Mouse (Mus musculus): ENCODE measurements around the gene Dclk3. TPM values are rescaled to one million over a fixed set of nuclear protein-coding genes. Genes with fewer than 3 reads are reported as not detected.

Dclk3 gene
- polyA plus RNA-seq (2015; fragmentation: Nextera tagmentation; extraction: Ambion mirVana) = 10.8 and 13.8 TPM in 2 replicates

DNA sequence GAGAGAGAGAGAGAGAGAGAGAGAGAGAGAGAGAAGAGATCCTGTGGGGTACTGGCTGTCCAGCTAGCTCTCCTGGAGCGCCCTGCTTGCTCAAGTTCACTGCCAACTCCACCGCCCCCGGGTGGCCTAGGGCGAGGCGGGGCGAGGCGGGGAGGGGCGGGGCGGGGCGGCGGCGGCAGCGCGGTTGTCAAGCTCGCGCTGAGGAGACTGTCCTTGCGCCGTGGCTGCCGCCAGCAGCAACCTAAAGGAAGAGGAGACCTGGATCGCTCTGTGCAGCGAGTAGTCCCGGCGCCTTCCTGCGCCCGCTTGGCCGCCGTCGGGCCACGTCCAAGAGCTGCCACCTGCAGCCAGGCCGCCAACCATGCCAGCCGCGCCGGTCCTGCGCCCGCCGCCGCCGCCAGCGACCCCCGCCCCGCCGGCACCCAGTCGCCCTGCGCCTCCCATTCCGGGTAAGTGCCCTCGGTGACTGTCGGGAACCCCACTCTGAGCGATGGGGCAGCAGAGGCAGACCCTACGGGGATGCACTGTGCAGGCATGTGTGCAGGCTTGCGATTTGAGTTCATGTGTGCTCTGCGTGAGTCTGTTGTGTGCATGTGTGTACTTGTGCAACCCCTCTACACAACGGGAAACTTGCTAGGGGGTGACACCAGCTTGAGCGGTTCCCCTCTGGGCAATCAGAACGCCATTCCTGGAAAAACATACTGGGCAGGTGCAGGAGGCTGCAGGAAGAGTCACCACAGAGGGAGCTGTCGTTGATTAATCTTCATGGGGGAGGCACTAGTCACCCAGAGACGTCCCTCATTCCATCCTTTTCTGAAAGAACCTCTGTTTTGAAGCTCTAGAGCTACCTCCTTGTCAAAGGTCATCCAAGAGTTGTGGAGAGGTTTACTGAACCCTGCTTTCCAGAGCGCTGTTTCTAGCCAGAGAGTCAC lies at the start of gene Dclk3:
Dclk3 (plus strand) TSS at position 178 of the 932 bp plus-strand sequence.
- Histone ChIP-seq H3K9ac (peak within 1 kb of the TSS; percentile 78), H3K27ac (replicated peaks) (peak within 1 kb of the TSS; percentile 52; the same call in 1 of the 2 replicates), H3K36me3 (no peaks in the 10 kb centered on the region), H3K27me3 (peaks cover 31% of the 10 kb centered on the region), H3K4me2 (peak within 1 kb of the TSS; percentile 69), H3K4me1 (replicated peaks) (peaks cover 8% of the 10 kb centered on the region), H3K4me3 (peak within 1 kb of the TSS; percentile 58), H3K9me3 (no peaks in the 10 kb centered on the region)
- WGBS = 2% methylated on average over 48 of the region's 57 CpGs
- peak; percentile 77 for ATAC-seq (ENCODE audit: low read depth)

DNA sequence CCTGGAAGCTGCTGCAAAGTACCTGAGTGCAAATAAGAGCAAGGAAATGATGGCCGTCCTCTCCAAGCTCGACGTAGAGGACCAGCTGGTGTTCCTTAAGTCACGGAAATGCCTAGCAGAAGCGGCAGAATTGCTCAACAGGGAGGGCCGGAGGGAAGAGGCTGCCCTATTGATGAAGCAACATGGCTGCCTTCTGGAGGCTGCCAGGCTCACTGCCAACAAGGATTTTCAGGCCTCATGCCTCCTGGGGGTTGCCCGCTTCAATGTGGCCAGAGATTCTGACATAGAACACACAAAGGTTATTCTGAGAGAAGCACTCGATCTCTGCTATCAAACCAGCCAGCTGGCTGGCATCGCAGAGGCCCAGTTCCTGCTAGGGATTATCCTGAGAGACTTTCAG lies 48.9 kb upstream of the Dclk3 start:
- WGBS = 77% methylated on average over 9 of the region's 9 CpGs
- ATAC-seq (ENCODE audit: low read depth) = no peak
- Histone ChIP-seq H3K4me3 (no peak overlapping the region), H3K4me2 (no peak overlapping the region), H3K9ac (no peak overlapping the region), H3K4me1 (replicated peaks) (no peaks in the 10 kb centered on the region), H3K27me3 (no peaks in the 10 kb centered on the region), H3K9me3 (no peaks in the 10 kb centered on the region), H3K27ac (replicated peaks) (no peak overlapping the region), H3K36me3 (no peaks in the 10 kb centered on the region)

DNA sequence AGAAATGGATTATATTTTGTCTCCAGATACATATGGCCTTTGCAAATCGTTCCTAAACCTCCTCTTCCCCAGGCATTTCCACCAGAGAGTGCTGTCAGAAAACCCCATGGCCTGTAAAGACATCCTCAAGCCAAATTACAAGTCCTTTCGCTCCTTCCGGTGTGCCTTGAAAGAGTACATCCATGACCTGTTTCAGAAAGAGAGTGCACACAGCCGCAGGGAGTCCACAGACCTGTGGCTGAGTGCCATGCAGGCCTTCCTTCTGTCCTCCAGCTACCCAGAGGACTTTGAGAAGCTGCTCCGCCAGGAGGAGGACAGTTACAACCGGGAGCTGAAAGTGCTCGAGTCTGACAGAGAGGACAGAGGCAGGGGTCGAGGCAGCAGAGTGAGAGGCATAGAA lies 47.8 kb upstream of the Dclk3 start:
- no peak overlapping the region for H3K4me3 ChIP-seq
- no peak overlapping the region for H3K4me2 ChIP-seq
- no peak overlapping the region for H3K27ac ChIP-seq (replicated peaks)
- H3K27me3 ChIP-seq = no peaks in the 10 kb centered on the region
- H3K9ac ChIP-seq = no peak overlapping the region
- no peaks in the 10 kb centered on the region for H3K36me3 ChIP-seq
- no peaks in the 10 kb centered on the region for H3K4me1 ChIP-seq (replicated peaks)
- H3K9me3 ChIP-seq = no peaks in the 10 kb centered on the region
- ATAC-seq (ENCODE audit: low read depth) = no peak
- 85% methylated on average over 8 of the region's 8 CpGs for WGBS

DNA sequence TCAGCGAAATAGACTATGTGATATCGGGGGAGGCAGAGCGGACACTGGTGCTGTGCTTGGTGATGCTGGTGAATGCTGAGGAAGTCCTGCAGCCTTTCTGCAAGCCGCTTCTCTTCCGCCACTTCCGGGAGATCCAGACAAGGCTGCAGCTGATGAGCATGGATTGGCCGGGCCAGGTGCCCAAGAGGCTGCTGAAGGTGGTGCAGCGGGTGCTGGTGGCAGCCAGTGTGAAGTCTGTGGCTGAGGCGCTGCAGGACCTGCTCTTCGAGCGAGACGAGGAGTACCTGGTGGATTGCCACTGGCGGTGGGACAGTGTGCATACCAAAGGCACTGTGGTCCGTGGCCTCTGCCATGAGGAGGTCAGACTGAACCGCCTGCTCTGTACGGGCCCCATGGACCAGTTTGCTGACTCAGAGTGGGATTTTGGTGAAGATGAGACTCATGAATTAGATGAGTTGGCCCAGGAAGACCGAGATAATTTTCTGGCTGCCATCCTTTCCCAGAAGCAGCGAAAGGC lies 46.9 kb upstream of the Dclk3 start:
- Histone ChIP-seq H3K9me3 (no peaks in the 10 kb centered on the region), H3K36me3 (no peaks in the 10 kb centered on the region), H3K27ac (replicated peaks) (no peak overlapping the region), H3K4me1 (replicated peaks) (no peaks in the 10 kb centered on the region), H3K9ac (no peak overlapping the region), H3K4me2 (no peak overlapping the region), H3K27me3 (no peaks in the 10 kb centered on the region), H3K4me3 (no peak overlapping the region)
- 89% methylated on average over 18 of the region's 18 CpGs for WGBS
- no peak for ATAC-seq (ENCODE audit: low read depth)

DNA sequence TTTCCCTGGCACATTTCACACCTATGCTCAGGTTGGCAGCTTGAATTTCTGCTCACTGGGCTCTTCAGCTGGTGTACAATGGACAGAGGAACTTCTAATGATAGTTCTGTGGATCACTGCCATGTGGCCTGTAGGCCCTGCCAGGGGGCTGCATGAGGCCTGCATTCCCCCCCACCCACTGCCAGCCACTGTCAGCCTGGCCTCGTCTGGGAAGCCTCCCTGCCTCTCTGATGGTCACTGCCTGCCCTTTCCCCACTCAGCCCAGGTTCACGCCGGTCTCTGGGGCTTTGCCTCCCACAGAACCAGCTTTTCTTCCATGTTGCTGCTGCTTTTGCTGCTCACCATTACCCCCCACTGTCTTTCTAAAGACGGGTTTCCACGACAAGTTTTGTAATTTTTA lies 43.6 kb upstream of the Dclk3 start:
- 66% methylated on average over 5 of the region's 5 CpGs for WGBS
- Histone ChIP-seq H3K27ac (replicated peaks) (no peak overlapping the region), H3K27me3 (no peaks in the 10 kb centered on the region), H3K9ac (no peak overlapping the region), H3K36me3 (no peaks in the 10 kb centered on the region), H3K4me2 (no peak overlapping the region), H3K4me1 (replicated peaks) (no peaks in the 10 kb centered on the region), H3K9me3 (no peaks in the 10 kb centered on the region), H3K4me3 (no peak overlapping the region)
- no peak for ATAC-seq (ENCODE audit: low read depth)

DNA sequence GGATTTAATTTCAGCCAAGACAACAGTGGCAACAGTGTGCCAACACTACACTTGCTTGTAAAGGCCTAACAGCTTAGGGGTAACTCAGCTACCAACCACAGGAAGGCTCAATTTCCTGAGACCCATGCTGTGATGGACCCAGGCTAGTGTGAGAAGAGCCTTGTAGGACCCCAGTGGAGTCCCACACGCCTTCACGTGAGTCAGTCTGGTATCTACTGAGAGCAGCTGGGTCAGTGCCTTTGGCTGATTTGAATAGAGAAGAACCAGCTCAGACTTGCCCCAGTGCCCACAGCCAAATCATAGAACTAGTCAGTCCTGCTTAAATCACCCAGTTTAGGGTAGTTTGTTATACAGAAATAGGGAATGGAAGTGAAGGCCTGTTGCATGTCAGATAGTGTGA lies 40.8 kb upstream of the Dclk3 start:
- Histone ChIP-seq H3K27ac (replicated peaks) (no peak overlapping the region), H3K9me3 (no peaks in the 10 kb centered on the region), H3K36me3 (no peaks in the 10 kb centered on the region), H3K4me3 (no peak overlapping the region), H3K4me2 (no peak overlapping the region), H3K9ac (no peak overlapping the region), H3K27me3 (no peaks in the 10 kb centered on the region), H3K4me1 (replicated peaks) (no peaks in the 10 kb centered on the region)
- 83% methylated on average over 2 of the region's 2 CpGs for WGBS
- ATAC-seq (ENCODE audit: low read depth) = no peak

DNA sequence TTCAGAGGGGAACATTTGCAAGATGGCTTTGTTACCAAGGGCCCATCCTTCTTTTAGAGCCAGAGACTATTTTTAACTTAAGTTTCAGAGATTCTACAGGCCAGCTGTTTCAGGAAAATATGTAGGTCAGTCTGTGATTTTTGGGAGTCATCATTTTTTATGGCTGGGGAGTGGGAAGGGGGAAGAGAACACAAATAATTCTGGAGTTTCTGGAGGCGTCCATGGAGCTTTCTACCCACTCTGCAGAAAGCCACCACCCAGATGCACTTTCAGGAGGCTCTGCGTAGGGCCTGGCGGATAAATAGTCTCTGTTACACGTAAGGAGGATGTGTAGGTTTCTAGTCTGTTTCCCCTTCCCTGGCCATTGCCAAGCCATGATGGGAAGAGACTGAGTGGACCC lies 38.8 kb upstream of the Dclk3 start:
- no peak overlapping the region for H3K27ac ChIP-seq (replicated peaks)
- ATAC-seq (ENCODE audit: low read depth) = no peak
- no peaks in the 10 kb centered on the region for H3K27me3 ChIP-seq
- H3K36me3 ChIP-seq = no peaks in the 10 kb centered on the region
- H3K9ac ChIP-seq = no peak overlapping the region
- no peak overlapping the region for H3K4me2 ChIP-seq
- 84% methylated on average over 4 of the region's 4 CpGs for WGBS
- no peak overlapping the region for H3K4me3 ChIP-seq
- no peaks in the 10 kb centered on the region for H3K9me3 ChIP-seq
- H3K4me1 ChIP-seq (replicated peaks) = no peaks in the 10 kb centered on the region

DNA sequence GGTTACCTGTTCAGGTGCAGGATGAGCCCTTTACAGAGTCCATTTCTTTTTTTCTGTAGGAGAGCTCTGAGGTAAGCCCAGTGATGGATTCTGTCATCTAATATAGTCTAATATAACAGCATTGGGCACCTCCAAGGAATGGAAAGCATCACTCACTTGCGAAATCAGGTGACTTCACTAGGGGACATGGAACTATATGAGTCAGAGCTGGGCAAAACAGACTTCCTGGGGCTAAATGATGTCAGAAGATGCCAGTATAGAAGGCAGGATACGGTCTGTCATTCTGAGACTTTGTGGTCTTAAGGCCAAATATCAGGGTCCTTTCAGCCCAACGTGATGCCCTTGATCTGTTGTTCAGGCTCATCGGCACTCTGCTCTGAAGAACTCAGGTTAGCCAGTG lies 35.7 kb upstream of the Dclk3 start:
- Histone ChIP-seq H3K9ac (no peak overlapping the region), H3K27me3 (no peaks in the 10 kb centered on the region), H3K9me3 (no peaks in the 10 kb centered on the region), H3K4me1 (replicated peaks) (peaks cover 3% of the 10 kb centered on the region; the same call in 1 of the 2 replicates), H3K4me3 (no peak overlapping the region), H3K4me2 (no peak overlapping the region), H3K27ac (replicated peaks) (no peak overlapping the region), H3K36me3 (no peaks in the 10 kb centered on the region)
- ATAC-seq (ENCODE audit: low read depth) = no peak
- 94% methylated on average over 4 of the region's 4 CpGs for WGBS

DNA sequence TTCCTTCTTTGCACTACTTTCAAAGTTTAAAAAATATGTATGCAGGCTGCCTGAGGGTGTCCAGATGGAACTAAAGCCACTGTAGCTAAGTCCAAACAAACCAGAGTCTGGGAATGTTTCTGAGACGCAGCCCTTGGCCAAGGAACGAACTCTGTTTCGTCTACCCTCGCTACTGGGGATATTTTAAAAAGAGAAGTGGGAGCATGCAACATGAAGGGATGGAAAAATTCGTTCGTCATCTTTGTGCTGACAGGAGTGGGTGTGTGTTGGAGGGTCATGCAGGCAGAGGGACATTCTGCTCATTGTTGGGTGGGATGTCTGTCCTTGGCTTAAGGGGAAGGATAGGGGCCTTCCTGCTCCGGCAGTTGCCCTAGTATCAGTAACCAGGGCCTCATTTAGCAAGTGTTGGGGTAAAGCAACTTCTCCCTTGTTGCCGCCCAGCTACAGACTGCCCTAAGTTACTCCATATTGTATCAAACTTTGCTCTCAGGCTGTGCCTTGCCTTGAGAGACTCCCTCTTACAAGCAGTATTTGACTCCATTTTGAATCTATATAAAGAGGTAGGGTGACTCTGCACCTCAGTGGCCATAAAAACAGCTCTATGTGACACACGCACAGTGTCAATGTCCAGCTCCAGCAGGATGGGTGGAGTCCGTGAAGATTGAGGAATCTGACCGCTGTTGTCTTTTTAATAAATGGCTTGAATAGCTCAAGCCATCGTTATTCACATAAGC lies 34.4 kb upstream of the Dclk3 start:
- 87% methylated on average over 12 of the region's 12 CpGs for WGBS
- ATAC-seq (ENCODE audit: low read depth) = no peak
- Histone ChIP-seq H3K4me1 (replicated peaks) (peaks cover 6% of the 10 kb centered on the region; the same call in 1 of the 2 replicates), H3K9ac (no peak overlapping the region), H3K36me3 (no peaks in the 10 kb centered on the region), H3K4me3 (no peak overlapping the region), H3K27me3 (no peaks in the 10 kb centered on the region), H3K27ac (replicated peaks) (no peak overlapping the region), H3K9me3 (no peaks in the 10 kb centered on the region), H3K4me2 (no peak overlapping the region)

DNA sequence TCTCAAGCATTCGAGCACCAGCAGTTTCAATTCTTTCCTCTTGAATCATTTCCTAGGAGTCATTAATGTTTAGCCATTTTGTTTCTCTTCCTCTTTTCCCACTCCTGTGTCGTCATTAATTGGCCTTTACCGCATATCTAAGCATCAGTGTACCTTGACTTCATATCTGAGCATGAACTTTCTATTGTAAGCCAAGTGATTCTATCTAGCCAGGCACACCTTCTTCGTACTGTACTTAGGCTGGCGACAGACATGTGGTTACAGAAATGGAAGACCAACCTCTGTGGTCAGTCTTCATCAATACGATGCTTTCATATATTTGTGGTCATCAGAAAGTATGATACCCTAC lies 33.8 kb upstream of the Dclk3 start:
- Histone ChIP-seq H3K4me3 (no peak overlapping the region), H3K36me3 (no peaks in the 10 kb centered on the region), H3K9ac (no peak overlapping the region), H3K9me3 (no peaks in the 10 kb centered on the region), H3K27me3 (no peaks in the 10 kb centered on the region), H3K4me2 (no peak overlapping the region), H3K27ac (replicated peaks) (no peak overlapping the region), H3K4me1 (replicated peaks) (peaks cover 6% of the 10 kb centered on the region; the same call in 1 of the 2 replicates)
- ATAC-seq (ENCODE audit: low read depth) = no peak
- 86% methylated on average over 6 of the region's 6 CpGs for WGBS

DNA sequence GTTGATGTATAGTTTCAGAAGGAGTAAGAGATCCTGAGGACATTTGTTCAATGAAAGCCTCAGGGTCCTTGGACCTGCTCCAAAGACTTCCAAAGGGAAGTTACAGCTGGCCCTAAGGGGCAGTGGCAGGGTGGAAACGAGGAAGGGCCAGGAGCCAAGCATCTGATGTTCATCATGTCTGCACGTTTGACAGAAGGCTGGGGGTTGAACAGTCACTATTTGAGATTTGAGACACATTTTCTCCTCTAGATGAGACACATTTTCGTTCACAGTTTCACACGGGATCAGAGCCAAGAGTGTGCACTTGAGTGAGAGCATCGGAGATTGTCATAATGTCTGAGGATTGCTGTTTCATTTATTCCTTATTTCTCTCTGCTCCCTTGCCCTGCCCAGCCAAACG lies 30.9 kb upstream of the Dclk3 start:
- Histone ChIP-seq H3K4me2 (no peak overlapping the region), H3K27me3 (no peaks in the 10 kb centered on the region), H3K4me1 (replicated peaks) (peaks cover 25% of the 10 kb centered on the region), H3K9me3 (no peaks in the 10 kb centered on the region), H3K9ac (no peak overlapping the region), H3K4me3 (no peak overlapping the region), H3K27ac (replicated peaks) (no peak overlapping the region), H3K36me3 (no peaks in the 10 kb centered on the region)
- WGBS = 84% methylated on average over 6 of the region's 6 CpGs
- no peak for ATAC-seq (ENCODE audit: low read depth)

DNA sequence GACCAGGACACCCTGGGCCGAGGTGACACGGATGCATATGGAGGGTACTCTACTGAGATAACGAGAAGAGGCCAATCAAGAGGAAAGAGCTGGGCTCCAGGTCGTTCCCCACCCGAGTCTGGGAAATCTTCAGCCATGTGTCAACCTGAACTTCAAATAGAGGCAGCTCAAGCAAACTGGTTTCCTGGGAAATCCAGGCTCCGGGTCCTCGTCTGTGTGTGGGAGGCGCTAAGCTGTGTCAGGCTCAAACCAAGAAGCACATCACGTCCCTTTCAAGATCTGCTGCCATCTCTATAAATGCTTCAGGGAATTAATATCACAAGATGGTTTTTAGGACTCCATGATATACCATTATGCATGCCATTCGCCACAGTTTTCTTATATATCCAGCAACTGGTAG lies 30.5 kb upstream of the Dclk3 start:
- no peak for ATAC-seq (ENCODE audit: low read depth)
- WGBS = 88% methylated on average over 10 of the region's 10 CpGs
- no peak overlapping the region for H3K4me2 ChIP-seq

More for the DNA sequence above, 30.5 kb upstream of the Dclk3 start:
- no peak overlapping the region for H3K4me3 ChIP-seq
- no peak overlapping the region for H3K27ac ChIP-seq (replicated peaks)
- no peaks in the 10 kb centered on the region for H3K27me3 ChIP-seq
- H3K36me3 ChIP-seq = no peaks in the 10 kb centered on the region
- H3K9me3 ChIP-seq = no peaks in the 10 kb centered on the region
- H3K9ac ChIP-seq = no peak overlapping the region
- H3K4me1 ChIP-seq (replicated peaks) = peaks cover 29% of the 10 kb centered on the region
